Mouse (Mus musculus): Measurements from ENCODE around the gene Pou2f2. TPM values are rescaled to one million over a fixed set of nuclear protein-coding genes. Genes with fewer than 3 reads are reported as not detected.

Gene Pou2f2
- total and polyA plus RNA-seq, 3 experiments: 8.9 to 102 (median 46.1) TPM

DNA sequence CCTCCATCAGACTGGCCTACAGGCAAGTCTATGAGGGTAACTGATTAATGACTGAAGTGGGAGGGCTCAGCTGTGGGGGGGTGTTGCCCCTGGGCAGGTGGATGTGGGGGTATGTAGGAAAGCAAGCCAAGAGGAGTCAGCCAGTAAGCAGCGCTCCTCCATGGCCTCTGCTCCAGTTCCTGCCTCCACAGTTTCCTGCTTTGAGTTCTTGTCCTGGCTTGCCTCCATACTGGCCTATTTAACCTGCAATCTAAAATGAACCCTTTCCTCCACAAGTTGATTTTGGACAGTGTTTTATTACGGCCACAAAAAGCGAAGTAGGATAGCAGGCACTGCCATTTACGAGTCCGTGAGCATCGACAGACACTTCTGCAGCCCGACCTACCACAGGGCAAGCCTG lies 112.2 kb downstream of the Pou2f2 start:
- no peak overlapping the region for H3K4me2 ChIP-seq (ENCODE audit: insufficient read depth, low read depth, poor library complexity, severe bottlenecking)
- no peaks in the 10 kb centered on the region for H3K79me2 ChIP-seq (replicated peaks; ENCODE audit: control insufficient read depth, extremely low read depth, insufficient read depth, poor library complexity, severe bottlenecking)
- in situ Hi-C loops (cut with MboI; ENCODE audit: low pct_ligation_motif_present, low pct_unique_long_range_greater_than_20kb, low sequenced_read_pairs) (no loop called here), dilution Hi-C loops (cut with MboI; ENCODE audit: extremely low pct_ligation_motif_present, extremely low pct_unique_long_range_greater_than_20kb, low sequenced_read_pairs) (no loop called here)
- H3K27ac ChIP-seq (ENCODE audit: insufficient read depth, low read depth): no peak overlapping the region
- no peak for DNase-seq (ENCODE audit: extremely low read depth)
- H3K4me3 ChIP-seq (replicated peaks in 1 of 3; ENCODE audit: low read depth in 2 of 3, low read length in 2 of 3, poor library complexity in 1 of 3): no peak overlapping the region
- no peak for TF ChIP-seq CTCF (conservative IDR thresholded peaks at IDR 0.05 in 1 of 2, IDR thresholded peaks at IDR 0.05 in 1 of 2; ENCODE audit: low read depth in 2 of 2, low read length in 2 of 2)
- TF ChIP-seq KAT2A (IDR thresholded peaks at IDR 0.05; ENCODE audit: insufficient replicate concordance, low read length): no peak
- no peak for TF ChIP-seq ZC3H11A (IDR thresholded peaks at IDR 0.05; ENCODE audit: low read depth, low read length)
- TF ChIP-seq HCFC1 (IDR thresholded peaks at IDR 0.05; ENCODE audit: low read depth, low read length): no peak
- TF ChIP-seq RCOR1 (conservative IDR thresholded peaks at IDR 0.05; ENCODE audit: low read depth, low read length): no peak
- TF ChIP-seq MXI1 (IDR thresholded peaks at IDR 0.05; ENCODE audit: low read depth, low read length): no peak
- H3K9me3 ChIP-seq (replicated peaks; ENCODE audit: low read length): no peaks in the 10 kb centered on the region
- H3K9ac ChIP-seq (ENCODE audit: insufficient read depth, low read depth): no peak overlapping the region
- peaks cover 0 to 8% of the 10 kb centered on the region in 2 experiments for H3K36me3 ChIP-seq (replicated peaks in 1 of 2; ENCODE audit: control insufficient read depth in 1 of 2, insufficient read depth in 1 of 2, low read length in 1 of 2)
- peaks cover 5 to 19% of the 10 kb centered on the region in 2 experiments for H3K4me1 ChIP-seq (ENCODE audit: control insufficient read depth in 1 of 2, insufficient read depth in 2 of 2)
- H3K27me3 ChIP-seq (replicated peaks): no peaks in the 10 kb centered on the region

DNA sequence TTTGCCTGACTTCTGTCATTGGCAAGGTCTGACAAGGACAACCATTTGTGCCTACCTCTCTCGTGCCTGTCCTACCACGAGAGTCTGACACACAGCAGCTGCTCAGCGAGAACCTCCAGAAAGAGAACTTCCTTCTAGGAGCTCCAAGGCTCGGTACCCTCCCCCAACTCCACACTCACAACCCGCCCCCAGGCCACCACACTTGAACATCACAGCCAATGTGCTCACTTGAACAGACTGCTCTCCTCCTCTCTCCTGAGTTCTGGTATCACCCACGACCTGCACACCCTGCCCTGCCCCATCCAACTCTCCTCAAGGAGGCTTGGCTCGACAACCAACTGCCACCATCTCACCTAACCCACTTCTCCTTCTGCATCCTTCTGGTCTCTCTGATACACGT lies 115.6 kb downstream of the Pou2f2 start:
- no peaks in the 10 kb centered on the region for H3K79me2 ChIP-seq (replicated peaks; ENCODE audit: control insufficient read depth, extremely low read depth, insufficient read depth, poor library complexity, severe bottlenecking)
- in situ Hi-C loops (cut with MboI; ENCODE audit: low pct_ligation_motif_present, low pct_unique_long_range_greater_than_20kb, low sequenced_read_pairs) (no loop called here), dilution Hi-C loops (cut with MboI; ENCODE audit: extremely low pct_ligation_motif_present, extremely low pct_unique_long_range_greater_than_20kb, low sequenced_read_pairs) (no loop called here)
- peaks cover 5 to 21% of the 10 kb centered on the region in 2 experiments for H3K4me1 ChIP-seq (ENCODE audit: control insufficient read depth in 1 of 2, insufficient read depth in 2 of 2)
- H3K27me3 ChIP-seq (replicated peaks): no peaks in the 10 kb centered on the region
- no peak overlapping the region for H3K4me3 ChIP-seq (replicated peaks in 1 of 3; ENCODE audit: low read depth in 2 of 3, low read length in 2 of 3, poor library complexity in 1 of 3)
- H3K36me3 ChIP-seq (replicated peaks in 1 of 2; ENCODE audit: control insufficient read depth in 1 of 2, insufficient read depth in 1 of 2, low read length in 1 of 2): peaks cover 0 to 21% of the 10 kb centered on the region in 2 experiments
- TF ChIP-seq MAZ (IDR thresholded peaks at IDR 0.05; ENCODE audit: low read depth, low read length) (no peak), POLR2A (IDR thresholded peaks at IDR 0.05; ENCODE audit: low read depth, low read length) (no peak), GABPA (IDR thresholded peaks at IDR 0.05; ENCODE audit: insufficient replicate concordance, low read depth, low read length) (no peak), JUN (IDR thresholded peaks at IDR 0.05; ENCODE audit: insufficient read depth, low read depth, low read length) (no peak), ZMIZ1 (IDR thresholded peaks at IDR 0.05; ENCODE audit: low read depth, low read length) (no peak), ETS1 (conservative IDR thresholded peaks at IDR 0.05; ENCODE audit: low read depth, low read length) (no peak), MXI1 (IDR thresholded peaks at IDR 0.05; ENCODE audit: low read depth, low read length) (no peak), EP300 (IDR thresholded peaks at IDR 0.05; ENCODE audit: low read length) (no peak), CHD2 (IDR thresholded peaks at IDR 0.05; ENCODE audit: low read length) (no peak)
- no peak overlapping the region for H3K4me2 ChIP-seq (ENCODE audit: insufficient read depth, low read depth, poor library complexity, severe bottlenecking)
- H3K27ac ChIP-seq (ENCODE audit: insufficient read depth, low read depth): no peak overlapping the region
- no peaks in the 10 kb centered on the region for H3K9me3 ChIP-seq (replicated peaks; ENCODE audit: low read length)
- no peak for DNase-seq (ENCODE audit: extremely low read depth)
- H3K9ac ChIP-seq (ENCODE audit: insufficient read depth, low read depth): no peak overlapping the region

DNA sequence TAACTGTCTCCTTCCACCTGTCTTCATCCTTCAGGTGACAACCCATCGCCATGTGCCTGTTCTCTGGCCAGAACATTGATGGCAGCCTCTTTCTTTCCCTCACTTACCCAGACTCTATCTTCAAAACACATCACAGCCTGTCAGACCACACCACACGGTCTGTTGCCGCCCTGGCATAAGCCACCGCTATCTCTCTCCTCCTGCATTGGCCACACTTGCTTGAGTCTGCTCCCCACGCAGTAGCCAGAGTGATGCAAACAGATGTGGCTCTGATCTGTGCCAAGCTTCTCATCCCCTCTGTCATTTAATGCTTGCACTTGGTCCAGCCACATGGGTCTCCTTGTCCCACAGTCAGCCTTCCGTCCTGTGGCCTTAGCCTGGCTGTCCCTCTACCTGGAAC lies 116.2 kb downstream of the Pou2f2 start:
- DNase-seq (ENCODE audit: extremely low read depth): no peak
- Histone ChIP-seq H3K4me2 (ENCODE audit: insufficient read depth, low read depth, poor library complexity, severe bottlenecking) (no peak overlapping the region), H3K9me3 (replicated peaks; ENCODE audit: low read length) (no peaks in the 10 kb centered on the region), H3K79me2 (replicated peaks; ENCODE audit: control insufficient read depth, extremely low read depth, insufficient read depth, poor library complexity, severe bottlenecking) (no peaks in the 10 kb centered on the region), H3K4me3 (replicated peaks in 1 of 3; ENCODE audit: low read depth in 2 of 3, low read length in 2 of 3, poor library complexity in 1 of 3) (no peak overlapping the region), H3K36me3 (replicated peaks in 1 of 2; ENCODE audit: control insufficient read depth in 1 of 2, insufficient read depth in 1 of 2, low read length in 1 of 2) (peaks cover 0 to 26% of the 10 kb centered on the region in 2 experiments), H3K27me3 (replicated peaks) (no peaks in the 10 kb centered on the region), H3K4me1 (ENCODE audit: control insufficient read depth in 1 of 2, insufficient read depth in 2 of 2) (peaks cover 5 to 19% of the 10 kb centered on the region in 2 experiments), H3K9ac (ENCODE audit: insufficient read depth, low read depth) (no peak overlapping the region), H3K27ac (ENCODE audit: insufficient read depth, low read depth) (no peak overlapping the region)
- dilution Hi-C loops (cut with MboI; ENCODE audit: extremely low pct_ligation_motif_present, extremely low pct_unique_long_range_greater_than_20kb, low sequenced_read_pairs) (no loop called here), in situ Hi-C loops (cut with MboI; ENCODE audit: low pct_ligation_motif_present, low pct_unique_long_range_greater_than_20kb, low sequenced_read_pairs) (no loop called here)
- TF ChIP-seq MAFK (IDR thresholded peaks at IDR 0.05; ENCODE audit: insufficient replicate concordance, low read length) (no peak), USF1 (IDR thresholded peaks at IDR 0.05; ENCODE audit: low read depth, low read length) (no peak), RCOR1 (conservative IDR thresholded peaks at IDR 0.05; ENCODE audit: low read depth, low read length) (no peak), GABPA (IDR thresholded peaks at IDR 0.05; ENCODE audit: insufficient replicate concordance, low read depth, low read length) (no peak), MAX (IDR thresholded peaks at IDR 0.05; ENCODE audit: low read length) (no peak), RAD21 (IDR thresholded peaks at IDR 0.05; ENCODE audit: low read depth, low read length) (no peak)
